Mouse (Mus musculus) heart, embryonic 15.5 days (tissue): Measurements from ENCODE around the gene Zfp770. TPM values are rescaled to one million over a fixed set of nuclear protein-coding genes. Genes with fewer than 3 reads are reported as not detected.
A peak's percentile ranks its signal among the peaks of the same experiment; 100 is the strongest.
"Not testable (repeated sequence)": the region's sequence is repeated elsewhere in the genome, so short reads cannot be mapped to it uniquely, and the experiment has no call there.

ENCODE experiments used
- ATAC-seq: fragments of 200-750 bp; cut with Nextera tagmentation; replicated peaks from 2 replicates; pipeline ENCODE4 v1.8.0; 2017; ENCODE audit warnings: low read depth, moderate TSS enrichment; ENCODE audit not compliant: insufficient number of reproducible peaks, insufficient read depth, low FRiP score
- H3K27ac ChIP-seq: fragments of 300-500 bp; sonication (generic); 2 replicates; pipeline ENCODE4 v1.5.1; 2015; ENCODE audit warnings: mild to moderate bottlenecking, inconsistent platforms
- H3K27me3 ChIP-seq: fragments of 300-500 bp; sonication (generic); 2 replicates; pipeline ENCODE4 v1.6.1; 2015; ENCODE audit warnings: inconsistent platforms
- H3K36me3 ChIP-seq: fragments of 300-500 bp; sonication (generic); 2 replicates; pipeline ENCODE4 v1.6.1; 2015; ENCODE audit warnings: mild to moderate bottlenecking, inconsistent platforms
- H3K4me1 ChIP-seq: fragments of 300-500 bp; sonication (generic); replicated peaks from 2 replicates; pipeline ENCODE4 v1.6.1; 2015; ENCODE audit warnings: inconsistent platforms
- H3K4me2 ChIP-seq: fragments of 300-500 bp; sonication (generic); 2 replicates; pipeline ENCODE4 v1.6.1; 2015; ENCODE audit warnings: inconsistent platforms, mild to moderate bottlenecking, moderate library complexity
- H3K4me3 ChIP-seq: fragments of 300-500 bp; sonication (generic); 2 replicates; pipeline ENCODE4 v1.5.1; 2015; ENCODE audit warnings: mild to moderate bottlenecking, inconsistent platforms
- H3K9ac ChIP-seq: fragments of 300-500 bp; sonication (generic); 2 replicates; pipeline ENCODE4 v1.6.1; 2015; ENCODE audit warnings: mild to moderate bottlenecking, inconsistent platforms
- H3K9me3 ChIP-seq: fragments of 300-500 bp; sonication (generic); replicated peaks from 2 replicates; pipeline ENCODE4 v1.6.1; 2016; ENCODE audit warnings: inconsistent platforms
- WGBS: fragments of 180-500 bp; shearing (Covaris S2); methylation state at CpG from one replicate; pipeline ENCODE4 v1.1.7; 2015; ENCODE audit warnings: mixed read lengths; 5-methylcytosine and 5-hydroxymethylcytosine counted together
- polyA plus RNA-seq: library from polyadenylated mRNA; unstranded; fragments of >200 nt; fragmentation: Nextera tagmentation; extraction: Ambion mirVana; gene quantifications from 2 replicates; pipeline ENCODE4 v1.2.1, GENCODE M21; 2015

Zfp770 gene
- polyA plus RNA-seq, result 3.0 and 3.4 TPM in 2 replicates

- ATAC-seq, result peak; percentile 74
Observed at GRCm38 (mm10) chr2:114200932-114201559, at the start of gene Zfp770. Gene Zfp770, minus strand, starts transcription at chr2:114201469.

GRCm38 (mm10) chr2:114249440-114249839 lies 48.2 kb upstream of the Zfp770 start:
- Histone ChIP-seq H3K27me3 (no peaks in the 10 kb centered on the region), H3K27ac (no peak overlapping the region)

More at GRCm38 (mm10) chr2:114200932-114201559, at the start of gene Zfp770:
- Histone ChIP-seq H3K36me3 (peaks cover 11% of the 10 kb centered on the region; the same call in 1 of the 2 replicates), H3K9ac (peak within 1 kb of the TSS; percentile 87), H3K4me2 (peak within 1 kb of the TSS; percentile 79), H3K4me3 (peak within 1 kb of the TSS; percentile 84), H3K9me3 (no peaks in the 10 kb centered on the region), H3K27me3 (no peaks in the 10 kb centered on the region), H3K4me1 (peaks cover 10% of the 10 kb centered on the region), H3K27ac (peak within 1 kb of the TSS; percentile 83)
- under 1% methylated on average over 36 of the region's 36 CpGs for WGBS

GRCm38 (mm10) chr2:114237639-114238038 lies 36.4 kb upstream of the Zfp770 start:
- 8% methylated on average over 4 of the region's 4 CpGs for WGBS
- Histone ChIP-seq H3K27ac (no peak overlapping the region), H3K4me3 (no peak overlapping the region), H3K36me3 (no peaks in the 10 kb centered on the region), H3K4me2 (no peak overlapping the region), H3K9ac (no peak overlapping the region), H3K9me3 (no peaks in the 10 kb centered on the region), H3K4me1 (no peaks in the 10 kb centered on the region), H3K27me3 (no peaks in the 10 kb centered on the region)
- no peak for ATAC-seq

More at GRCm38 (mm10) chr2:114249440-114249839, 48.2 kb upstream of the Zfp770 start:
- Histone ChIP-seq H3K4me2 (peak overlapping the region; percentile 34; the same call in 1 of the 2 replicates), H3K36me3 (no peaks in the 10 kb centered on the region), H3K9me3 (no peaks in the 10 kb centered on the region), H3K4me3 (no peak overlapping the region), H3K4me1 (peaks cover 14% of the 10 kb centered on the region), H3K9ac (no peak overlapping the region)
- 17% methylated on average over 6 of the region's 6 CpGs for WGBS
- no peak for ATAC-seq

- ATAC-seq, result no peak
- Histone ChIP-seq H3K9ac (no peak overlapping the region), H3K27me3 (no peaks in the 10 kb centered on the region), H3K4me1 (no peaks in the 10 kb centered on the region), H3K36me3 (no peaks in the 10 kb centered on the region), H3K4me3 (no peak overlapping the region), H3K27ac (no peak overlapping the region), H3K9me3 (no peaks in the 10 kb centered on the region), H3K4me2 (no peak overlapping the region)
- 73% methylated on average over 1 of the region's 1 CpGs for WGBS
Observed at GRCm38 (mm10) chr2:114236566-114236965, 35.3 kb upstream of the Zfp770 start.

- H3K9ac ChIP-seq, result no peak overlapping the region
- no peak overlapping the region for H3K4me3 ChIP-seq
- no peaks in the 10 kb centered on the region for H3K27me3 ChIP-seq
- no peak overlapping the region for H3K27ac ChIP-seq
- H3K4me1 ChIP-seq, result no peaks in the 10 kb centered on the region
- no peak for ATAC-seq
- H3K36me3 ChIP-seq, result no peaks in the 10 kb centered on the region
- no peaks in the 10 kb centered on the region for H3K9me3 ChIP-seq
- 81% methylated on average over 3 of the region's 3 CpGs for WGBS
- no peak overlapping the region for H3K4me2 ChIP-seq
Observed at GRCm38 (mm10) chr2:114235584-114235983, 34.3 kb upstream of the Zfp770 start.

GRCm38 (mm10) chr2:114231248-114231647 lies 30.0 kb upstream of the Zfp770 start:
- H3K9me3 ChIP-seq, result no peaks in the 10 kb centered on the region
- no peak overlapping the region for H3K4me2 ChIP-seq
- H3K36me3 ChIP-seq, result no peaks in the 10 kb centered on the region
- WGBS, result 62% methylated on average over 2 of the region's 2 CpGs
- no peak overlapping the region for H3K4me3 ChIP-seq
- H3K4me1 ChIP-seq, result no peaks in the 10 kb centered on the region
- no peak for ATAC-seq
- H3K27ac ChIP-seq, result no peak overlapping the region
- H3K27me3 ChIP-seq, result no peaks in the 10 kb centered on the region
- no peak overlapping the region for H3K9ac ChIP-seq

DNA sequence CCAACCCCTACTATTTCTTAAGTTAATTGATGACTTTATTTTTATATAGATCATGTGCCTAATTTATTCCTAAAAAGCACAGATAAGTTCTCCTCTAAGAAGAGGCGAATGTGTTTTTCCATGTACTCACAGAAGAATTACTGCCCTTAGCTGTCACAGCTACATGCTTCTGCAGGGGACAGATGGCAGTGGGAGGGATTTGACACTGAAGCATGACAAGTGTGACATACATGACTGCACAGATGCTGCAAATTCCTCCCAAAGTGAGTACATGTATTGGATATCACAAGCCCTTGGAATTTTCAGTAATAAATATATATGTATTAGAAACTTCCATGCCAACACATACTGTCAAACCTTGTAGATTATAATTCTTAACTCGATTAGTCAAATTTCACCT lies 27.4 kb upstream of the Zfp770 start:
- H3K9ac ChIP-seq, result no peak overlapping the region
- H3K9me3 ChIP-seq, result no peaks in the 10 kb centered on the region
- H3K4me3 ChIP-seq, result no peak overlapping the region
- H3K36me3 ChIP-seq, result no peaks in the 10 kb centered on the region
- H3K4me1 ChIP-seq, result no peaks in the 10 kb centered on the region
- no peak overlapping the region for H3K4me2 ChIP-seq
- H3K27me3 ChIP-seq, result no peaks in the 10 kb centered on the region
- ATAC-seq, result no peak
- WGBS, result 68% methylated on average over 2 of the region's 2 CpGs
- no peak overlapping the region for H3K27ac ChIP-seq

- Histone ChIP-seq H3K27ac (no peak overlapping the region), H3K36me3 (no peaks in the 10 kb centered on the region), H3K4me1 (peaks cover 4% of the 10 kb centered on the region), H3K4me3 (no peak overlapping the region), H3K27me3 (no peaks in the 10 kb centered on the region), H3K9me3 (no peaks in the 10 kb centered on the region), H3K9ac (no peak overlapping the region), H3K4me2 (no peak overlapping the region)
- no peak for ATAC-seq
- WGBS, result 61% methylated on average over 6 of the region's 6 CpGs
Observed at GRCm38 (mm10) chr2:114205036-114205435, 3.8 kb upstream of the Zfp770 start.

- Histone ChIP-seq H3K36me3 (peaks cover 7% of the 10 kb centered on the region; the same call in 1 of the 2 replicates), H3K4me2 (peak overlapping the region; percentile 79), H3K4me3 (peak overlapping the region; percentile 84), H3K27ac (no peak overlapping the region), H3K9ac (peak overlapping the region; percentile 87; the same call in 1 of the 2 replicates), H3K27me3 (no peaks in the 10 kb centered on the region), H3K4me1 (peaks cover 10% of the 10 kb centered on the region), H3K9me3 (no peaks in the 10 kb centered on the region)
- WGBS, result 29% methylated on average over 4 of the region's 4 CpGs
- ATAC-seq, result no peak
Observed at GRCm38 (mm10) chr2:114201574-114201973, 305 bp upstream of the Zfp770 start.

DNA sequence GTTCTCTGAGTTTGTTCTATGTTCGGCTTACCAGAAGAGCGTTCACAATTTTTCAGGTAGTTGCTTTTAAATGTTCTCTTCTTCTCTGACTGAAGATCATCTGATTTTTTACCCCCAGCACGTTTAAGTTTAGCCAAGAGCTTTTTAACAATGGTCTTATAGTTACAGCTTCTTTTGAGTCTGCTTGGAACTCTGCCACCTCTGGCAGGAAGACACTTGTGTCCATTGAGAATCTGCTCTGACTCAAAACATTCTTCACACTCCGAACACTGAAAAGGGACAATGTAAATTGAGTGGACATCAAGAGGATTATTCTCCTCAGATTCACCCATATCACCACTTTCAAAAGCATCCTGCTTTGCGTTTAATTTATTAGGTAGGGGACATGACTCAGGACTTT lies 4.8 kb downstream of the Zfp770 start:
- ATAC-seq, result no peak

GRCm38 (mm10) chr2:114186924-114187323 lies 14.3 kb downstream of the Zfp770 start, which contains the start of gene Aqr:
Gene Aqr, minus strand, starts transcription at chr2:114187024.
- not testable (repeated sequence) for H3K4me1 ChIP-seq, H3K4me3 ChIP-seq, H3K36me3 ChIP-seq, H3K9ac ChIP-seq, H3K27ac ChIP-seq, H3K27me3 ChIP-seq, ATAC-seq, H3K4me2 ChIP-seq, H3K9me3 ChIP-seq
- WGBS, result 67% methylated on average over 1 of the region's 6 CpGs

More for the DNA sequence above, 4.8 kb downstream of the Zfp770 start:
- H3K9ac ChIP-seq, result no peak overlapping the region
- no peaks in the 10 kb centered on the region for H3K27me3 ChIP-seq
- H3K4me2 ChIP-seq, result no peak overlapping the region
- no peaks in the 10 kb centered on the region for H3K9me3 ChIP-seq
- no peak overlapping the region for H3K27ac ChIP-seq
- peaks cover 10% of the 10 kb centered on the region for H3K4me1 ChIP-seq
- no peak overlapping the region for H3K4me3 ChIP-seq
- H3K36me3 ChIP-seq, result peaks cover 22% of the 10 kb centered on the region; the same call in 1 of the 2 replicates
- 78% methylated on average over 5 of the region's 5 CpGs for WGBS
